Comparison of ENCODE assay signal across 11 mouse cellular contexts in genomic region chr6:124575155-124575678, GRCm38 (mm10). TPM values are rescaled to one million over a fixed set of nuclear protein-coding genes. Genes with fewer than 3 reads are reported as not detected.
"Had no signal": no experiment of that assay in that cellular context is flagged by ENCODE, and none has a peak within 500 bp of the region (broad histone marks: within the 10 kb centered on the region; RNA-seq: fewer than 3 reads in every experiment).

No protein-coding gene starts in this region.

RNA-seq across cellular contexts. Expression of gene C1rb, which starts 5.1 kb away (rescaled TPM):
- total RNA-seq: neutrophil, adult 5-6 weeks had no signal
- polyA plus RNA-seq: neural tube, embryonic 13.5 days; neural tube, embryonic 14.5 days; neural tube, embryonic 15.5 days; small intestine, adult 2 months; stomach, embryonic 14.5 days; stomach, embryonic 15.5 days; stomach, embryonic 16.5 days; stomach, postnatal 0 days; thymus, adult 2 months; thymus, postnatal 0 days had no signal

RNA-seq across cellular contexts. Expression of gene C1s1, which starts 33.1 kb away (rescaled TPM):
- total RNA-seq: neutrophil, adult 5-6 weeks had no signal
